Mouse (Mus musculus) midbrain, embryonic 12.5 days (tissue): Measurements from ENCODE around the gene Pitx2. TPM values are rescaled to one million over a fixed set of nuclear protein-coding genes. Genes with fewer than 3 reads are reported as not detected.
A peak's percentile ranks its signal among the peaks of the same experiment; 100 is the strongest.

Experiments used
- ATAC-seq: fragments of 200-750 bp; cut with Nextera tagmentation; 2 replicates; pipeline ENCODE4 v1.8.0; 2017; ENCODE audit warnings: low read depth, moderate TSS enrichment, moderate library complexity; ENCODE audit not compliant: low FRiP score
- H3K27ac ChIP-seq: fragments of 300-500 bp; sonication (generic); replicated peaks from 2 replicates; pipeline ENCODE4 v1.5.1; 2016; ENCODE audit warnings: mild to moderate bottlenecking
- H3K27me3 ChIP-seq: fragments of 300-500 bp; sonication (generic); 2 replicates; pipeline ENCODE4 v1.6.1; 2016; ENCODE audit warnings: mild to moderate bottlenecking
- H3K36me3 ChIP-seq: fragments of 300-500 bp; sonication (generic); 2 replicates; pipeline ENCODE4 v1.6.1; 2016
- H3K4me1 ChIP-seq: fragments of 300-500 bp; sonication (generic); 2 replicates; pipeline ENCODE4 v1.6.1; 2016
- H3K4me2 ChIP-seq: fragments of 300-500 bp; sonication (generic); replicated peaks from 2 replicates; pipeline ENCODE4 v1.6.1; 2016; ENCODE audit warnings: mild to moderate bottlenecking, moderate library complexity
- H3K4me3 ChIP-seq: fragments of 300-500 bp; sonication (generic); 2 replicates; pipeline ENCODE4 v1.5.1; 2016; ENCODE audit warnings: mild to moderate bottlenecking
- H3K9ac ChIP-seq: fragments of 300-500 bp; sonication (generic); replicated peaks from 2 replicates; pipeline ENCODE4 v1.6.1; 2016; ENCODE audit warnings: mild to moderate bottlenecking, moderate library complexity
- H3K9me3 ChIP-seq: fragments of 300-500 bp; sonication (generic); 2 replicates; pipeline ENCODE4 v1.6.1; 2016; ENCODE audit warnings: mild to moderate bottlenecking
- WGBS: fragments of 180-500 bp; shearing (Covaris S2); methylation state at CpG from one replicate; pipeline ENCODE4 v1.1.7; 2016; 5-methylcytosine and 5-hydroxymethylcytosine counted together
- polyA plus RNA-seq: library from polyadenylated mRNA; unstranded; fragments of >200 nt; fragmentation: Nextera tagmentation; extraction: Ambion mirVana; gene quantifications from 2 replicates; pipeline ENCODE4 v1.2.1, GENCODE M21; 2016

Pitx2 gene
- polyA plus RNA-seq, 1 experiment from 2014 or later: 65.6 TPM

- Histone ChIP-seq H3K4me1 (peaks cover 16% of the 10 kb centered on the region), H3K27ac (peak overlapping the region; percentile 35), H3K27me3 (peaks cover 89% of the 10 kb centered on the region), H3K36me3 (no peaks in the 10 kb centered on the region), H3K9ac (no peak overlapping the region), H3K4me3 (peak overlapping the region; percentile 2; the same call in 1 of the 2 replicates), H3K9me3 (no peaks in the 10 kb centered on the region), H3K4me2 (peak overlapping the region; percentile 11; the same call in 1 of the 2 replicates)
- 0% methylated on average over 16 of the region's 16 CpGs for WGBS
- ATAC-seq: no peak
Observed at GRCm38 (mm10) chr3:129195036-129195435, 4.6 kb upstream of the Pitx2 start.

GRCm38 (mm10) chr3:129195816-129196549 is 3.7 kb upstream of the Pitx2 start:
- 2% methylated on average over 12 of the region's 12 CpGs for WGBS
- ATAC-seq: no peak
- Histone ChIP-seq H3K4me3 (no peak overlapping the region), H3K36me3 (no peaks in the 10 kb centered on the region), H3K9me3 (no peaks in the 10 kb centered on the region), H3K27ac (peak overlapping the region; percentile 30; the same call in 1 of the 2 replicates), H3K4me1 (peaks cover 17% of the 10 kb centered on the region), H3K9ac (no peak overlapping the region), H3K4me2 (no peak overlapping the region; the same call in 1 of the 2 replicates), H3K27me3 (peaks cover 88% of the 10 kb centered on the region)

GRCm38 (mm10) chr3:129196550-129196919 is 3.1 kb upstream of the Pitx2 start:
- no peak overlapping the region for H3K9ac ChIP-seq
- no peaks in the 10 kb centered on the region for H3K9me3 ChIP-seq
- no peaks in the 10 kb centered on the region for H3K36me3 ChIP-seq
- 2% methylated on average over 10 of the region's 10 CpGs for WGBS
- H3K27ac ChIP-seq: 0 out of 2 replicates have a peak overlapping the region, but pooled peaks have one; percentile 56
- H3K4me1 ChIP-seq: peaks cover 17% of the 10 kb centered on the region
- no peak overlapping the region for H3K4me3 ChIP-seq
- ATAC-seq: no peak
- no peak overlapping the region; the same call in 1 of the 2 replicates for H3K4me2 ChIP-seq
- H3K27me3 ChIP-seq: peaks cover 89% of the 10 kb centered on the region

DNA sequence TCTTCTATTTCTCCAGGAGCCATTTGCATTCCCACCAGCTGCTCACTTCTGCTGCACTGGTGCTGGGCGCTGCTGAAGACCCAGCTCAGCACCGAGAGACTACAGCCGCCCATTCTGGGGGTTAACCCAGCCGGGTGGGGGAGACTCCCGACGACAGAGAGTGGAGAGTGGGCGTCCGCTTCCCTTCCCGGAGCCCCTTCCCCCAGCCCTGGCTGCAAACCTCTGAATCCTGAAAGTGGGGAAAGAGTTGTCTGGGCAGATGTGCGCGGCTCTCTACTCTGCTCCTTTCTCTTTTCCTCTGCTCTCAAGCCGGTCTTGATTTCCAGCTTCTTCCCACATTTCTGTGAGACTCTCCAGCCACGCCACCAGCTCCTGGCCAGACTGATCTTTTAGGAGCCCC is 2.6 kb upstream of the Pitx2 start:
- Histone ChIP-seq H3K4me1 (peaks cover 17% of the 10 kb centered on the region), H3K27me3 (peaks cover 89% of the 10 kb centered on the region), H3K9ac (no peak overlapping the region; the same call in 1 of the 2 replicates), H3K36me3 (no peaks in the 10 kb centered on the region), H3K4me2 (peak overlapping the region; percentile 28), H3K4me3 (peak overlapping the region; percentile 7), H3K27ac (peak overlapping the region; percentile 56), H3K9me3 (no peaks in the 10 kb centered on the region)
- WGBS: under 1% methylated on average over 13 of the region's 13 CpGs
- peak; percentile 32; the same call in 1 of the 2 replicates for ATAC-seq

DNA sequence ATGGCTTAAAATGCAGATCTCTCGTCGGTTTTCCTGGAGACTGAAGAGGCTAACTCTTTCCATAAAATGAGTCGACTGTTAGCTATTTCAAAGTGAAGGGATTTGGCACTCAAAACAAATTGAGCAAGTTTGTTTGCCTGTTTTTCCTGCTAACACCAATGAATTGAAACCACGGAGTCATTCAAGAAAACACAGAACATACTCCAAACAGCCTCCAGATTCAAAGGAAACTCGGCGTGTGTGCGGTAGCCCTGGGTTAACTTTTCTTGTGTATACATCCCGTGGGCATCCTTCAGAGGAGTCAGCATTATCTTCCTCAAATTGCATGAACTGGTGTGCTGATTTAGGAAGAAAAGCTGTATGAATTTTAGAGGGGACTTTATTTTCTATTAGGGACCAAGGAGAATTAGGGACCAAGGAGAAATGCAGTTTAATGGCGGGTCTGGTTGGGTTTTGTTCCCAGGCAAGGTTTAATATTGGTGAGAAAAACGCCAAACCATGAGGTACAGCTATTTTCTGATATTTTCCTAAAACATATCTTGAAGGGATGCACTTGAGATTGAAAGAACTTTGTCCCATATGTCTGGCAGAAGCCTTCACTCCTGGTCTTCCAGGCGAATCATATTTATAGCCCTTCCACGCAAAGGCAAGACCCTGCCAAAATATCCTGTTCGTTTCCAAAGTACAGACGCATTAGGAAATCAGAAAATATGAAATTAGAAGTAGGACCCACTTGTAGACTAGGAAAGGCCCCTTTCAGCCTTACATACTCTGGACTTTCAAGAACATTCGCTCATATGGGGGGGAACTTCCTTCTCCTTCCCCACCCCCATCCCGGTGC is 1.7 kb upstream of the Pitx2 start:
- peak overlapping the region; percentile 76 for H3K4me2 ChIP-seq
- WGBS: 2% methylated on average over 16 of the region's 16 CpGs

GRCm38 (mm10) chr3:129198627-129198903 is 1.1 kb upstream of the Pitx2 start:
- H3K27me3 ChIP-seq: peaks cover 90% of the 10 kb centered on the region
- H3K4me1 ChIP-seq: peaks cover 28% of the 10 kb centered on the region
- H3K27ac ChIP-seq: no peak overlapping the region; the same call in 1 of the 2 replicates
- H3K36me3 ChIP-seq: no peaks in the 10 kb centered on the region
- H3K4me3 ChIP-seq: no peak overlapping the region
- no peaks in the 10 kb centered on the region for H3K9me3 ChIP-seq
- H3K9ac ChIP-seq: no peak overlapping the region
- no peak for ATAC-seq
- under 1% methylated on average over 11 of the region's 11 CpGs for WGBS
- peak overlapping the region; percentile 76 for H3K4me2 ChIP-seq

More for the DNA sequence above, 1.7 kb upstream of the Pitx2 start:
- Histone ChIP-seq H3K36me3 (no peaks in the 10 kb centered on the region), H3K27me3 (peaks cover 89% of the 10 kb centered on the region), H3K9me3 (no peaks in the 10 kb centered on the region), H3K27ac (no peak overlapping the region; the same call in 1 of the 2 replicates), H3K4me3 (no peak overlapping the region), H3K9ac (no peak overlapping the region), H3K4me1 (peaks cover 22% of the 10 kb centered on the region)
- no peak for ATAC-seq

DNA sequence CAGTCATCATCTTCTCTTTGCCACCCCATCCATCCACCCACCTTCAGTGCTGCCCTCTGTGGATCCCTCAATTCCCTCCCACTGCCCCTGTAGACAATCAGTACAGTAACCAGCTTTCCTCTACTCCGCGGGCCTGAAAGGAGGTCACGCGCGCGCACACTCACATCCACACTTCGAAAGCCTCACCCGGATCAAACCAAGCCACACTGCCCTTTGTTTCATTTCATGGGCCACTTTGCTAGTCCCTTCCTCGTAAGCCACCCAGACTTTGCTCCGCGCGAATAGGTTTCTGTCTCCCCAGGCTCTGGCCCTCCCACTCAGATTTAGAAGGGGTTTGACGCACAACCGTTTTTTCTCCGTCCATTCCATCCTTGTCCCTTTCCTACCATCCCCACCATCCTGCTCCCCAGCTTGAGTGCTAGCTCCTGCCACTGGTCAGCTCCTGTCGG is 494 bp upstream of the Pitx2 start:
- Histone ChIP-seq H3K9me3 (no peaks in the 10 kb centered on the region), H3K36me3 (no peaks in the 10 kb centered on the region), H3K4me2 (peak overlapping the region; percentile 76), H3K27ac (peak overlapping the region; percentile 78), H3K4me1 (peaks cover 32% of the 10 kb centered on the region), H3K27me3 (peaks cover 93% of the 10 kb centered on the region), H3K9ac (peak overlapping the region; percentile 60), H3K4me3 (peak overlapping the region; percentile 41)
- no peak for ATAC-seq
- WGBS: under 1% methylated on average over 16 of the region's 16 CpGs

DNA sequence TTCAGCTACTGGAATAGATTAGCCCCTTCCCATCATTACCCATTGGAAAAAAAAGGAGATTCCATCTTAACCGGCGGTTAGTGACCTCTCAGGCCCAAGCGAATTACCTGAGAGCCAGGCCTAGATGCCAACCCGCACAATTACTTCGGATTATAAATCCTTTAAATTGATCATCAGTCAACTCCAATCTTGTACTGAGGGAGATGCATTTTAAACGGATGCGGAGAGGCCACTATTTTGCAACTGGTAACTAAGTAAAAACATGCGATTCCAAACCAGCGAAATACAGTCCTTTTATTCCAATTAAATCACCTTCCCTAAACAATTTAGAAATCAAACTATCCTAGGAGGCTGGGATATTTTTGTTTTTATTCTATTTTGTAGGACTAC is 818 bp downstream of the Pitx2 start:
- Histone ChIP-seq H3K4me3 (peak overlapping the region; percentile 41), H3K27ac (no peak overlapping the region), H3K27me3 (peaks cover 93% of the 10 kb centered on the region), H3K9me3 (no peaks in the 10 kb centered on the region), H3K4me1 (peaks cover 36% of the 10 kb centered on the region), H3K9ac (no peak overlapping the region), H3K4me2 (peak overlapping the region; percentile 76; the same call in 1 of the 2 replicates), H3K36me3 (no peaks in the 10 kb centered on the region)
- no peak for ATAC-seq
- WGBS: under 1% methylated on average over 9 of the region's 9 CpGs

DNA sequence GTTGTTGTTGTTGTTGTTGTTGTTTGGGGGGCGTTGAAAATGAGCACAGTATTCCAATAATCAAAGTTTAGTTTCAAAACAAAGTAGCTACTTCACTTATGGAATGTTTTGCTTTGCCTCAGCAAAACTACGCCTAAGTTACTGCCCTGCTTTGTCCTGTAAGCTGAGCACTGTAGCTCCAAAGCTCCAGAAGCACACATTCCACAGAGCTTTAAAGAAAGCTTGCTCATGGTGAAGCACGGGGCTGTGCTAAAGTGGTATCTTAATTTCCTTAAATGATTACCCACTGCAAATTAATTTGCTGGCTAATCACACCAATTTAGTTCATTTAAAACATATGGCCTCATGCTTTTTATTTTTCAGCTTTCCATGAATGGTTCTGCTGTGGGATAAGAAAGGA is 1.5 kb downstream of the Pitx2 start:
- peak overlapping the region; percentile 47 for H3K4me3 ChIP-seq
- WGBS: under 1% methylated on average over 3 of the region's 3 CpGs

GRCm38 (mm10) chr3:129201681-129202255 is 2.1 kb downstream of the Pitx2 start:
- peaks cover 36% of the 10 kb centered on the region for H3K4me1 ChIP-seq
- H3K9me3 ChIP-seq: no peaks in the 10 kb centered on the region
- H3K27ac ChIP-seq: no peak overlapping the region; the same call in 1 of the 2 replicates
- H3K9ac ChIP-seq: no peak overlapping the region
- no peak overlapping the region for H3K4me2 ChIP-seq
- peak overlapping the region; percentile 47 for H3K4me3 ChIP-seq
- H3K36me3 ChIP-seq: no peaks in the 10 kb centered on the region
- ATAC-seq: no peak
- WGBS: 2% methylated on average over 11 of the region's 11 CpGs
- peaks cover 90% of the 10 kb centered on the region for H3K27me3 ChIP-seq

More for the DNA sequence above, 1.5 kb downstream of the Pitx2 start:
- H3K4me1 ChIP-seq: peaks cover 36% of the 10 kb centered on the region
- H3K27me3 ChIP-seq: peaks cover 94% of the 10 kb centered on the region
- H3K36me3 ChIP-seq: no peaks in the 10 kb centered on the region
- H3K27ac ChIP-seq: no peak overlapping the region
- no peaks in the 10 kb centered on the region for H3K9me3 ChIP-seq
- no peak overlapping the region for H3K4me2 ChIP-seq
- H3K9ac ChIP-seq: no peak overlapping the region
- ATAC-seq: no peak

DNA sequence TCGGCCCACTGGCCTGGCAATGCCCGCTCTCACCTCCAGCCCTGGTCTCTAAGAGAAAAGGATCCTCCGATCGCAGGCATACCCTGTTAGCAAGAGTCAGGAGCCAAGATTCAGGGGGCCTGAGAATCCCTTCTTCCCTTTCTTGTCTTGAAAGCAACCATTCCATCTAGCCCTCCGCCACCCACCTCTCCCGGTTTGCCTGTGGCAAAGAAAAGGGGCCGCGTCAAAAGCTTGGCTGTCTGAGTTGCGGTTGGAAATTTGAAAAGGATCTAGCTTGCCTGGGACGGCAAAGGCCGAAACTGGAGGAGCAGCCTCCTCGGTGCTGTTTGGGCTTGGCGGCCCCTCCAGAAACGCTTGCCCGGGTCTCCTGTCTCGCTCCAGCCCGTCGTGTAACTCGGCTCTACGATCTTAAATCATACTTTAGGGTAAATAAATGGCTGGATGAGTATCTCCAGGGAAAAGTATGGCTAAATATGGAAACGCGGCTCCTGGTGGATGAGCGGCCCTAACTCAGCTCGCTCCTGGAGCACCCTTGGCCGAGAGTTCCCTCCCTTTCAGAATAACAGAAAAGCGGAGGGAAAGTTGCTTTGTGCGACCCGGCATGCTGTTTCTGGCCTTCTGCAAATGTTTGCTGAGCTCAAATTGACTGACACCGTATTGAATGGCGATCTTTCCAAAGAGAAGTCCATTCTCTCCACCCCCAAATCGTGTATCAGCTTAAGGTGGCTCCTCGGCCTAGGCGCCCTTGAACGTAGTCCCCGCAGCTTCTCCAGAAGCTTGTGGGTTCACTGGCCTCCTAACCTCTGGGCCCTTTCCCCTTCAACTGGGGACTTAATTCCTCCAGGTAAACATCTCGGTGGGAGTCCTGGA is 3.4 kb downstream of the Pitx2 start:
- peaks cover 34% of the 10 kb centered on the region for H3K4me1 ChIP-seq
- H3K4me3 ChIP-seq: peak overlapping the region; percentile 47
- peaks cover 90% of the 10 kb centered on the region for H3K27me3 ChIP-seq
- no peak for ATAC-seq
- peak overlapping the region; percentile 74 for H3K4me2 ChIP-seq
- peak overlapping the region; percentile 56 for H3K9ac ChIP-seq
- no peaks in the 10 kb centered on the region for H3K9me3 ChIP-seq
- 1% methylated on average over 36 of the region's 36 CpGs for WGBS
- H3K36me3 ChIP-seq: no peaks in the 10 kb centered on the region
- H3K27ac ChIP-seq: peak overlapping the region; percentile 72
